Mouse (Mus musculus): Measurements from ENCODE around the gene A830005F24Rik. TPM values are rescaled to one million over a fixed set of nuclear protein-coding genes. Genes with fewer than 3 reads are reported as not detected.
A peak's percentile ranks its signal among the peaks of the same experiment; 100 is the strongest.

The A830005F24Rik gene
- total RNA-seq, 2 experiments from 2014 or later = not detected

- DNase-seq = peak; percentile 96 to 98
Observed at GRCm38 (mm10) chr13:48545476-48546281, 32.3 kb downstream of the A830005F24Rik start.

- DNase-seq = peak; percentile 99 to 100
Observed at GRCm38 (mm10) chr13:48546330-48546917, 33.1 kb downstream of the A830005F24Rik start.

- DNase-seq = no peak
Observed at GRCm38 (mm10) chr13:48547623-48548022, 34.3 kb downstream of the A830005F24Rik start.

- no peak for DNase-seq
Observed at GRCm38 (mm10) chr13:48548296-48548695, 34.9 kb downstream of the A830005F24Rik start.

- peak; percentile 94 to 95 for DNase-seq
Observed at GRCm38 (mm10) chr13:48552181-48553090, 39.1 kb downstream of the A830005F24Rik start.

- DNase-seq = no peak
Observed at GRCm38 (mm10) chr13:48553511-48553910, 40.1 kb downstream of the A830005F24Rik start.

GRCm38 (mm10) chr13:48554552-48554951 is 41.2 kb downstream of the A830005F24Rik start:
- DNase-seq = no peak

- no peak for DNase-seq
Observed at GRCm38 (mm10) chr13:48555976-48556375, 42.6 kb downstream of the A830005F24Rik start.

- DNase-seq = no peak
Observed at GRCm38 (mm10) chr13:48561481-48561880, 48.1 kb downstream of the A830005F24Rik start.

- DNase-seq = peak in 1 of 2 experiments; percentile 68
Observed at GRCm38 (mm10) chr13:48562336-48562735, 49.0 kb downstream of the A830005F24Rik start.

Small RNA genes within 50 kb of the gene (microRNA-seq; reads per million reads assigned to microRNA genes)
- gene Gm24111 (0 reads per million in 2 experiments), gene Mirlet7a-1 (1,328 to 1,410 reads per million in 2 experiments), gene Mirlet7d (39,295 to 70,956 reads per million in 2 experiments), gene Mirlet7f-1 (0 reads per million in 2 experiments)

Other genes starting within 250 kb of the A830005F24Rik start
- gene Zfp169, start 119 bp upstream of the A830005F24Rik start, total RNA-seq (2021) = 1 to 10 TPM; 4.2 to 6.5 TPM
- gene Ptpdc1, start 112.1 kb downstream of the A830005F24Rik start, total RNA-seq (2021) = 1 to 10 TPM; 5.0 to 6.4 TPM
- gene Barx1, start 149.4 kb downstream of the A830005F24Rik start, total RNA-seq (2021) = not detected

All from heart, adult 18-20 months (tissue).